Mouse (Mus musculus) embryonic facial prominence, embryonic 13.5 days (tissue): ENCODE measurements around the gene Spag17. TPM values are rescaled to one million over a fixed set of nuclear protein-coding genes. Genes with fewer than 3 reads are reported as not detected.
"Not testable (repeated sequence)": the region's sequence is repeated elsewhere in the genome, so short reads cannot be mapped to it uniquely, and the experiment has no call there.

Experiments used
- ATAC-seq: fragments of 200-750 bp; cut with Nextera tagmentation; 2 replicates; pipeline ENCODE4 v1.8.0; 2017; ENCODE audit warnings: low read depth; ENCODE audit not compliant: insufficient number of reproducible peaks, insufficient read depth, low FRiP score, low TSS enrichment
- H3K27ac ChIP-seq: fragments of 300-500 bp; sonication (generic); 2 replicates; pipeline ENCODE4 v1.5.1; 2015; ENCODE audit warnings: moderate library complexity, mild to moderate bottlenecking, inconsistent platforms
- H3K27me3 ChIP-seq: fragments of 300-500 bp; sonication (generic); 2 replicates; pipeline ENCODE4 v1.6.1; 2015; ENCODE audit warnings: mild to moderate bottlenecking, inconsistent platforms
- H3K36me3 ChIP-seq: fragments of 300-500 bp; sonication (generic); 2 replicates; pipeline ENCODE4 v1.6.1; 2015; ENCODE audit warnings: mild to moderate bottlenecking, inconsistent platforms
- H3K4me1 ChIP-seq: fragments of 300-500 bp; sonication (generic); 2 replicates; pipeline ENCODE4 v1.6.1; 2015; ENCODE audit warnings: inconsistent platforms
- H3K4me2 ChIP-seq: fragments of 300-500 bp; sonication (generic); 2 replicates; pipeline ENCODE4 v1.6.1; 2015; ENCODE audit warnings: moderate library complexity, mild to moderate bottlenecking, inconsistent platforms
- H3K4me3 ChIP-seq: fragments of 300-500 bp; sonication (generic); 2 replicates; pipeline ENCODE4 v1.5.1; 2015; ENCODE audit warnings: mild to moderate bottlenecking, inconsistent platforms
- H3K9ac ChIP-seq: fragments of 300-500 bp; sonication (generic); 2 replicates; pipeline ENCODE4 v1.6.1; 2015; ENCODE audit warnings: mild to moderate bottlenecking, inconsistent platforms
- H3K9me3 ChIP-seq: fragments of 300-500 bp; sonication (generic); 2 replicates; pipeline ENCODE4 v1.6.1; 2016; ENCODE audit warnings: inconsistent platforms
- WGBS: fragments of 180-500 bp; shearing (Covaris S2); methylation state at CpG from one replicate; pipeline ENCODE4 v1.1.7; 2015; ENCODE audit warnings: mixed read lengths; 5-methylcytosine and 5-hydroxymethylcytosine counted together
- polyA plus RNA-seq: library from polyadenylated mRNA; unstranded; fragments of >200 nt; fragmentation: Nextera tagmentation; extraction: Ambion mirVana; gene quantifications from 2 replicates; pipeline ENCODE4 v1.2.1, GENCODE M21; 2015

Spag17 gene
- polyA plus RNA-seq, result 1.3 and 1.7 TPM in 2 replicates

DNA sequence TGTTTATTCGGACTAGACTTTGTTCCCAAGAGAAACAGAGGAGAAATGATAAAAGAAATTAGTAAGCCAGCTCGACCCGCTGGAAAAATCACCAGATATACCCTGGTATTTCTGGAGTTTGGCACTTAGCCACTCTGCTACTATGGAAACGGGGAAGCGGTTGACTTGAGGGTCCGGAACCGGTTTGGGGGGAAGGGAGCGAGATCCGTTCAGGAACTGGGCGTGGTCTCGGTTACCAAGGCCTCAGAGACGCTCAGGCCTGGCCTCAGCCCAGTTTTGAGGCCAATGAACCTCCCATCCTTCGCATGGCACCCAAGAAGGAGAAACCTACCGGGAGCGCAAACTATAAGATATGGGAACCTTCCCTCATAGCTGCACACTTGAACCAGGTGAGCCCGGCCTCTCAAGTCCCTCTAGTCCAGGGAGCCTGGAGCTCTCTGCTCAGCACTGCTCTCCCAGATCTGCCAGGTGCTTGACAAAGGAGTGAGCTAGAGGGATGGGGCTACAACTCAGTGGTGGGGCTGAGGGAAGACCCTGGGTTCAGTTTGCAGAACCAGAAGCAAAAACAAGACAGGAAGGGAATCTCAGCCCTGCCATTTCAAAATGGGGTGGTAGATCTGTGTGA is at the start of gene Spag17:
Gene Spag17, plus strand, starts transcription at position 220 of the 625 bp plus-strand sequence.
- Histone ChIP-seq H3K4me2 (peak within 1 kb of the TSS; percentile 26), H3K9ac (no peak within 1 kb of the TSS), H3K27ac (no peak within 1 kb of the TSS; the same call in 1 of the 2 replicates), H3K4me3 (no peak within 1 kb of the TSS), H3K27me3 (no peaks in the 10 kb centered on the region), H3K9me3 (no peaks in the 10 kb centered on the region), H3K36me3 (no peaks in the 10 kb centered on the region), H3K4me1 (peaks cover 16% of the 10 kb centered on the region)
- 31% methylated on average over 16 of the region's 16 CpGs for WGBS
- ATAC-seq, result 0 out of 2 replicates have a peak, but pooled peaks have one; percentile 56

DNA sequence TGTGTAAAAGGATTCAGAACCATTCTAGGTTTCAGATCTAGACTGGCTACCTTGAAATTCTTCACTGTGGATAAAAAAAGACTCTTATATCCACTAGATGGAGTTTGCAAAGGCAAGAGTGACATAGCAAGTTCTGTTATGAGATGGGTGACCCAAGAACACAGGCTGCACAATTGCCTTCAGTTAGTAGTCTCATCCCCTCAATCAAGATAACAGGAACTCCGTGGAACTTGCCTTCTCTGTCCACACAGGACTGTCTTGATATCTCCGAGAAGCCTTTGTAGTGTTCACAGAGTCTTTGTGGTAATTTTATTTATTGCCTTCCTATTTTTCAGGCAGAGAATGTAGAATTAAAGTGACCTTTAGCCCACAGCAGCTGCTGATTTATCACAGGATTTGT is 42.9 kb upstream of the Spag17 start:
- no peaks in the 10 kb centered on the region for H3K36me3 ChIP-seq
- no peak overlapping the region for H3K4me2 ChIP-seq
- no peak overlapping the region for H3K9ac ChIP-seq
- no peaks in the 10 kb centered on the region for H3K9me3 ChIP-seq
- ATAC-seq, result no peak
- H3K4me1 ChIP-seq, result 0 out of 2 replicates have a peak, but pooled peaks cover 9% of the 10 kb centered on the region
- no peak overlapping the region for H3K4me3 ChIP-seq
- no peak overlapping the region for H3K27ac ChIP-seq
- 70% methylated on average over 2 of the region's 2 CpGs for WGBS
- H3K27me3 ChIP-seq, result no peaks in the 10 kb centered on the region

- no peaks in the 10 kb centered on the region for H3K36me3 ChIP-seq
- no peak overlapping the region for H3K4me2 ChIP-seq
- ATAC-seq, result no peak
- H3K9ac ChIP-seq, result no peak overlapping the region
- 0 out of 2 replicates have a peak, but pooled peaks cover 9% of the 10 kb centered on the region for H3K4me1 ChIP-seq
- H3K9me3 ChIP-seq, result no peaks in the 10 kb centered on the region
- H3K27me3 ChIP-seq, result no peaks in the 10 kb centered on the region
- H3K4me3 ChIP-seq, result no peak overlapping the region
- H3K27ac ChIP-seq, result no peak overlapping the region
- WGBS, result 69% methylated on average over 3 of the region's 3 CpGs
Observed at GRCm38 (mm10) chr3:99842808-99843207, 42.4 kb upstream of the Spag17 start.

DNA sequence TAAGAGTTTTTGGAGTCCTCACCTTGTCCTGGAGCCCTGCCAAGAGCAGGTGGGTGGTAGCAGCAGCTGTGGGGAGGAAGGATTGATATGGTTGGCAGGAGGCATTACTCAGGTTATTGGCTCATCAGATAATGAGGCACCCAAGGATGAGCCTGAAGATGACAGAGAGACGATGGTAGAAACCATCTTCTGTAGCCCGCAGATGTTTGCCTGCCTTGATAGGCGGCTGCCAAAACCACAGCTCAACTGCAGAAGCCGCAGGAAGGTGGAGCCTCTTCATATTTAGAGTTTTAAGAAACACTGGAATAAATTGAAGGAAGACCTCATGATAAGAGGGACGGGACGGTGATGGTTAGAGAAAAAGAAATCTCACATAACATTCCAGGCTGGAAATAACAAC is 42.0 kb upstream of the Spag17 start:
- H3K4me3 ChIP-seq, result no peak overlapping the region
- 78% methylated on average over 6 of the region's 6 CpGs for WGBS
- no peak overlapping the region for H3K27ac ChIP-seq
- no peak overlapping the region for H3K9ac ChIP-seq
- no peaks in the 10 kb centered on the region for H3K36me3 ChIP-seq
- no peak for ATAC-seq
- no peaks in the 10 kb centered on the region for H3K9me3 ChIP-seq
- no peaks in the 10 kb centered on the region for H3K27me3 ChIP-seq
- H3K4me1 ChIP-seq, result 0 out of 2 replicates have a peak, but pooled peaks cover 9% of the 10 kb centered on the region
- no peak overlapping the region for H3K4me2 ChIP-seq

GRCm38 (mm10) chr3:99850926-99851325 is 34.3 kb upstream of the Spag17 start:
- Histone ChIP-seq H3K27me3 (no peaks in the 10 kb centered on the region; the same call in 1 of the 2 replicates), H3K4me2 (no peak overlapping the region), H3K9ac (no peak overlapping the region), H3K4me1 (peaks cover 12% of the 10 kb centered on the region), H3K4me3 (no peak overlapping the region), H3K27ac (no peak overlapping the region), H3K36me3 (no peaks in the 10 kb centered on the region), H3K9me3 (no peaks in the 10 kb centered on the region)
- no peak for ATAC-seq
- WGBS, result 76% methylated on average over 7 of the region's 7 CpGs

- Histone ChIP-seq H3K27me3 (no peaks in the 10 kb centered on the region; the same call in 1 of the 2 replicates), H3K9me3 (no peaks in the 10 kb centered on the region), H3K27ac (no peak overlapping the region), H3K4me2 (no peak overlapping the region), H3K4me3 (no peak overlapping the region), H3K9ac (no peak overlapping the region), H3K36me3 (no peaks in the 10 kb centered on the region), H3K4me1 (peaks cover 12% of the 10 kb centered on the region)
- WGBS, result 24% methylated on average over 3 of the region's 3 CpGs
- ATAC-seq, result no peak
Observed at GRCm38 (mm10) chr3:99854595-99854994, 30.6 kb upstream of the Spag17 start.

GRCm38 (mm10) chr3:99858922-99859321 is 26.3 kb upstream of the Spag17 start:
- no peaks in the 10 kb centered on the region for H3K9me3 ChIP-seq
- H3K4me3 ChIP-seq, result no peak overlapping the region
- H3K4me2 ChIP-seq, result no peak overlapping the region
- H3K36me3 ChIP-seq, result no peaks in the 10 kb centered on the region
- H3K9ac ChIP-seq, result no peak overlapping the region
- WGBS, result 70% methylated on average over 3 of the region's 3 CpGs
- no peak overlapping the region for H3K27ac ChIP-seq
- H3K27me3 ChIP-seq, result no peaks in the 10 kb centered on the region; the same call in 1 of the 2 replicates
- peaks cover 6% of the 10 kb centered on the region for H3K4me1 ChIP-seq
- no peak for ATAC-seq

DNA sequence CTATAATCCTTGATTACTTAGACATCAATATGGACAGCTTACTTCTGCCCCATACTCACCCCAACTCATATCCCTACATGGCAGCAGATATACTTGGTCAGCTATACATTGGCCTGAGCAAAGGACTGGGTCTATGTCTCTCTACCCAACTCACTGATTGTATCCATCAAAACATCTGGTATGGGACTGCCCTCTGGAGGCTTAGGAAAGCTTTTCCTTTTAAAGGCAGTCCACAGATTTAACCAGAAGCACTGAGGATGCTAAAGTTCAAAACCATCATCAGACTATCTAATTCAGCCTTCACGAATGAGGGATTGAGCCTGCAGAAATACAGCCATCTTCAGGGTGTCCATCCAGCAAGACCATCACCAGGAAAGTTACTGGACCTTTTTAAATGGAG is 20.5 kb upstream of the Spag17 start:
- ATAC-seq, result no peak
- H3K36me3 ChIP-seq, result no peaks in the 10 kb centered on the region
- no peak overlapping the region for H3K9ac ChIP-seq
- H3K27me3 ChIP-seq, result no peaks in the 10 kb centered on the region
- H3K4me2 ChIP-seq, result no peak overlapping the region
- H3K4me1 ChIP-seq, result no peaks in the 10 kb centered on the region
- no peak overlapping the region for H3K4me3 ChIP-seq
- no peaks in the 10 kb centered on the region for H3K9me3 ChIP-seq
- no peak overlapping the region for H3K27ac ChIP-seq
- 77% methylated on average over 1 of the region's 1 CpGs for WGBS

- H3K36me3 ChIP-seq, result no peaks in the 10 kb centered on the region
- H3K9me3 ChIP-seq, result no peaks in the 10 kb centered on the region
- ATAC-seq, result no peak
- no peaks in the 10 kb centered on the region for H3K27me3 ChIP-seq
- H3K4me2 ChIP-seq, result no peak overlapping the region
- H3K27ac ChIP-seq, result no peak overlapping the region
- no peak overlapping the region for H3K4me3 ChIP-seq
- H3K4me1 ChIP-seq, result 0 out of 2 replicates have a peak, but pooled peaks cover 3% of the 10 kb centered on the region
- H3K9ac ChIP-seq, result no peak overlapping the region
Observed at GRCm38 (mm10) chr3:99875137-99875536, 10.1 kb upstream of the Spag17 start.

GRCm38 (mm10) chr3:99881498-99881897 is 3.7 kb upstream of the Spag17 start:
- WGBS, result 88% methylated on average over 3 of the region's 3 CpGs
- ATAC-seq, result no peak
- no peak overlapping the region for H3K27ac ChIP-seq
- no peaks in the 10 kb centered on the region for H3K27me3 ChIP-seq
- H3K9me3 ChIP-seq, result no peaks in the 10 kb centered on the region
- no peak overlapping the region for H3K4me3 ChIP-seq
- no peaks in the 10 kb centered on the region for H3K36me3 ChIP-seq
- no peak overlapping the region for H3K4me2 ChIP-seq
- H3K9ac ChIP-seq, result no peak overlapping the region
- H3K4me1 ChIP-seq, result peaks cover 14% of the 10 kb centered on the region

DNA sequence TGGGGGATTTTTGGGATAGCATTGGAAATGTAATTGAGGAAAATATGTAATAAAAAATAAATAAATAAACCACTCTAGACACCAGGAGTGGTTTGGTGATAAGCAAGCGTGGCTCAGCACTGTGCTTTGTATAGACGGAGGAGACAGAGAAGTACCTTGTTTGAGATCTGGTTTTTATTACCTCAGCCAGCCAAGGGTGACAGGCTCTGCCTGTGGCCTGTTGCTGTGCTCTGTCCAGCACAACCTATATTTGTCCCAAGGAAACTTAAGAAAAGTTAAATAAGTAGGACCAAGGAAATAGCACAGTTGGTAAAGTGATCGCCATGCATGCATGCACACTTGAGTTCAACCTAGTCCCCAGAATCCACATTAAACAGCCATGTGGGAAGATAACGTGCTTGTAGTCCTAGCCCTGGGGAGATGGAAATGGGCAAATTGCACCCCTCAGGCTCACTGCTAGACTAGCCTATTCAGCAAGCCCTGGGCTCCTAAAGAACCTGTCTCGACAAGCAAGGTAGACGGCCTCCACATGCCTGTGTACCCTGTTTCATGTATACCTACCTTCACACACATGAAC is 1.1 kb upstream of the Spag17 start:
- Histone ChIP-seq H3K4me3 (no peak overlapping the region), H3K9me3 (no peaks in the 10 kb centered on the region), H3K4me2 (no peak overlapping the region), H3K36me3 (no peaks in the 10 kb centered on the region), H3K9ac (no peak overlapping the region), H3K27me3 (no peaks in the 10 kb centered on the region), H3K27ac (no peak overlapping the region), H3K4me1 (peaks cover 16% of the 10 kb centered on the region)
- no peak for ATAC-seq
- WGBS, result 68% methylated on average over 6 of the region's 6 CpGs

DNA sequence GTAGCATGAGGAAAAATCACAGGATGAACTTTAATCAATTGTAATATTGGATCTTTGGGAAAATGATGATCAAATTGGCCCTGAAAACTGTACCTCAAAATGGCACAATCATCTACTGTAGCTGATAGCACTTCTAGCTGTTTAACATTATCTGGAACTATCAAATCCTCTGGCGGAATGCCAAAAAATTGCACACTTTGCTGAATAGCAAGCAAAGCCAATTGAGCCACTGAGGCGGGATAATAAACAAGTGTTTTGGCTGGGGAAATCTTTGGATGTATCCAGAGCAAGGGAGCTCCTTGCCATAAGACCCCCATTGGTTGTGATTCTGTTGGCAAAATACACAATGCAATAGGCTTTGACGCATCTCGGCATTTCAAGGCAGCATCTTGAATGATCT is 9.5 kb downstream of the Spag17 start:
- H3K4me2 ChIP-seq, H3K27me3 ChIP-seq, H3K9ac ChIP-seq, H3K27ac ChIP-seq, H3K36me3 ChIP-seq, H3K4me1 ChIP-seq, ATAC-seq, H3K4me3 ChIP-seq: not testable (repeated sequence)
- WGBS, result 90% methylated on average over 4 of the region's 4 CpGs
- peaks cover 18% of the 10 kb centered on the region; the same call in 1 of the 2 replicates for H3K9me3 ChIP-seq
